Mouse (Mus musculus): ENCODE measurements around the gene Phf20.
A peak's percentile ranks its signal among the peaks of the same experiment; 100 is the strongest.
"Not testable (repeated sequence)": the region's sequence is repeated elsewhere in the genome, so short reads cannot be mapped to it uniquely, and the experiment has no call there.

Phf20 gene

DNA sequence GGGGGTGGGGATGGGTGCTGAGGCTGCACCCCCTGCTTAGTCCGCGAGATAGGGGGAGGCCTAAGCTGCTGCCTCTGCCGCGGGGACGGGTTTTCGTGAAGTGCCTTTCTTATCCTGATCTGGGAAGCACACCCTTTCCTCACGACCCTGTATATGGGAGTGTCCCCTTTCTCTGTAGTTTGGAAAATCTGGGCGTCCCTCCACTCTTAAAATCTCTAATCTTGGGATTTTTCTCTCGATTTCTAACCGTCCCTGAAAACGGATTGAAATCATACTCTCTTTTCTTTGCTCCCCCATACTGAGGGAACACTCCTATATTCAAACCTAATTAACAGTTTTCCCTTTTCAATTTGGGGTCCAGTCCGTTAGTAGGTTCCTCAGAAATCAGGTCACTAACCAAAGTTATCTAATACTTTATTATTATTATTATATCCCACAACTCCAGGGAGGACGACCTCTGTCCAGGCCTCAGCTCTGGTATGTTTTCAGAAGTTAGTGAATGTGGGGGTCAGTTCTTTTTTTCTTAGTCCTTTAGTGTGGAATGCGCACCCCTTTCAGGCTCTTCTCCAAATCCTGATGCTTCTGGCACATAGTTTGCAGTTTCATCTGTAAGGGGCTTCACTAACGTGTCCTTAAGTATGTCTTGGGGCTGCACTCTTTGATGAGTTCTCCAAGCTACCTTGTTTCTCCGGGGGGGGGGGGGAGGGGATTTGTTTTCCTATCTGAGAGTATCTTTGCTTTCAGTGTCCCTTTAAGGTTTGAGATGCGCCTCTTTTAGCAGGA is 1.1 kb downstream of the Phf20 start:
- no peak for DNase-seq (ENCODE audit: low read depth, low spot score)

DNA sequence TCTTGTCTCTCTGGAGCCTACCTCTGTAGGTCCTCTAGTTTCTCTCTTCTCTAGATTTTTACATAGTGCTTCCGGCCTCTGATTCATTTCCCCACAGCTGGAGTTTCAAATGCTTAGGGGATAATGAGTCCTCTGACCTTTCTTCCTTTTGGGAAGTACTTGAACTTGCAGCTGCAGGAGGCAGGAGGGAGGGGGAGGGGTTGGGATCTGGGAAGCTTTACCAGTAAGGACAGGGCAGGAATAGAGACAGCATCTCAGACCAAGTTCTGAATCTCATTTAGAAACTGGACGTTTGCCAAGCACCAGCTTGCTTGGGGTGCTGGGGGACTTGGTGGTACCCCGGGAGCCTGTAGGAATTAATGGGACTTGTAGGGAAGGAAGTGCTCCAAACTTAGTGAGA is 3.7 kb downstream of the Phf20 start:
- no peak for DNase-seq (ENCODE audit: low read depth, low spot score)

DNA sequence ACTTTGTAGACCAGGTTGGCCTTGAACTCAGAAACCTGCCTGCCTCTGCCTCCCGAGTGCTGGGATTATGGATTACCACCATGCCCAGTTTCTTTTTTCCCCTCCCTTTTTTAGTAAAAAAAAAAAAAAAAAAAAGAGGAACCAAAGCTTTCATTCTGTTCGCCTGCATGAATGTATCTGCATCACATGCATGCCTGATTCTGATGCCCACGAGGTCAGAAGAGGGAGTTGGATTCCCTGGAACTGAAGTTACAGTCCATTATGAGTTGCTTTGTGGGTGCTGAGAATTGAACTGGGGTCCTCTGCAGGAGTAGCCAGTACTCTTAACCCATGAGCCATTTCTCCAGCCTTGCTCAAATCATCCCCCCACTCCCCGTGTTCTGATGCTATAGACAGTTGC is 5.2 kb downstream of the Phf20 start:
- no peak for DNase-seq (ENCODE audit: low read depth, low spot score)

DNA sequence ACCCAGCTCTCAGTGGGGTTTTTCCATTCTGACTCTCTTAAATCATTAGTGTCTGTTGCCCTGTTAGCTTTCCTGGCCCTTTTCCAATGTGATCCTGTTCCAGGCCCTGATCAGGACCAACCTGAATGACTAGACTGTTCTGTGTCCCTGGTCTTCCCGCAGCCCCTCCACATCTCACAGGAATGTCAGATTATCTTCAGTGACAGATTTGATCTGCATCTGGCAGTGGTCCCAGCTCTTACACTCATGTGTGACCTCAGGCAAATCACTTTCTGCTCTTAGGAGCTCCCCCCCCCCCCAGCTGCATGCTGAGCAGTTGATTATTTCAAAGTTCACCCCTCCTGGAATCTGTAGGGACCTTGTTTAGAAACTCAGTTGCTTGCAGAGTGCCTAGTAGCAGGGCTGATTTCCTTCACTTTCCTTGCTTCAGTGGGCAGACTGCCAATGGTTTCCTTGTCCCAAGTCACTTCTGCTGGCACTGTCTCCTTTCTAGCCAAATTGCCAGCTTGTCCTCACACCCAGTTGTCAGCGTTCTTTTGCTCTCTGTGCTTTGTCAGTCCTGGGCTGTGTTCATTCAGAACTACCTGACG is 6.7 kb downstream of the Phf20 start:
- DNase-seq (ENCODE audit: low read depth, low spot score) = peak; percentile 92

DNA sequence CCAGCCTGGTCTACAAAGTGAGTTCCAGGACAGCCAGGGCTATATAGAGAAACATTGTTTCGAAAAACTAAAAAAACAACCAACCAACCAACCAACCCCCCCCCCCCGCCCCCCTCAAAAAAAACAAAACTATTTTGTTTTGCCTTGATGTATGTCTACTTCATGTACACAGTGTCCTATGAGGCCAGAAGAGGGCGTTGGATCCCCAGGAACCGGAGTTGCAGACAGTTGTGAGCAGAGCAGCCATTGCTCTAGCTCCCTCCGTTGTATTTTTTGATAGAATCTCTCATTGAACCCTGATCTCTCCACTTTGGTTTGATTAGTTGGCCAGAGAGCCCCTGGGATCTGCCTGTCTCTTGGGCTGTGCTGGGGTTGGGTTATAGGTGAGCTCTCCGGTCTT is 7.7 kb downstream of the Phf20 start:
- DNase-seq (ENCODE audit: low read depth, low spot score) = no peak

DNA sequence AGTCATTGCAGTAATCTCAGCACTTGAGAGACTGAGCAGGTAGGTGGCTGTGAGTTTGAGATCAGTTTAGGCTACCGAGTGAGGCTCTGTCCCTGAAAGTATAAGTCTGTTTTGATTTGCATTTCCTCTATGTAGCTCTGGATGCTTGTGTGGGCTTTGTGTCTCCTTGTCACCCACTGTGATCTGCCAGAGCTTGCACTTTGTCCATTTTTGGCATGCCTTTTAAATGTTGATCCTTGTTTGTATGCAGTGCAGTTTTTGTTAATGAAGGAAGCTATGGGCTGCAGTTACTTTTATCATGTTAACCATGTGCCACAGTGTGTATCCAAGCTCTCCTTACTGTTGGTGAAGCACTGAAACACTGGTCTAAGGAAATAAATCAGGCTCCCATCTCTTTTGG is 21.5 kb downstream of the Phf20 start:
- DNase-seq (ENCODE audit: low read depth, low spot score) = no peak

DNA sequence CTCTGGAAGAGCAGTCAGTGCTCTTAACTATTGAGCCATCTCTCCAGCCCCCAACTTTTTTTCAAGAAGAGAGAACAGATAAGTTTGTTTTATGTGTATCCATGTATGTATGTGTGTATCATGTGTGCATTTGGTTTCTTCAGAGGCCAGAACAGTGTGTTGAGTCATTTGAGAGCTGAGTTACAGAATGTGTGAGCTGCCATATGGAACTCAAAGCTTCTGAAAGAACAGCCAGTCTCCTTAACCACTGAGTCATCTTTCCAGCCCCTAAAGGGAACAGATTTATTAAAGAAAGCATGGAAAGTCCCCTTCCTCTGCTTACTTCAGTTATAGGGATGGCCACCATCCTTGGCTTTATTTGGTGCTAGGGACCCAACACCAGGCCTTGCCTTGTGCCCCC is 25.8 kb downstream of the Phf20 start:
- DNase-seq (ENCODE audit: low read depth, low spot score) = peak; percentile 37

DNA sequence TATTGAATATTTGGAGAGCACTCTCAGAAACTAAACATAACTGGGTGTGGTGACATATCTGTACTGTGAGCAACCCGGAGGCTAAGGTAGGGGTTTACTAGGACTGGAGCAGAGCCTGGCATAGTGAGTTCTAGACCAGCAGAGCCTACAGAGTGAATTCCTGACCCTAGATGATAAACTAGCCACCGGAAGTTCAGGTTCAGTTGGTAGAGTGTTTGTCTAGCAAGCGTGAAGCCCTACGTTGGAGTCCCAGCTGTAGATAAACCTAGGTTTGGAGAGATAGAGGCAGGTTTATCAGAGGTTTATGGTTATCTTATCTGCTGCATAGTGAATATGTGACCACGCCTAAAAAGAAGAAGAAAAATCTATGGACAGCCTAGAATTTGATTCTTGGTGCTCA is 27.8 kb downstream of the Phf20 start:
- DNase-seq (ENCODE audit: low read depth, low spot score) = no peak

DNA sequence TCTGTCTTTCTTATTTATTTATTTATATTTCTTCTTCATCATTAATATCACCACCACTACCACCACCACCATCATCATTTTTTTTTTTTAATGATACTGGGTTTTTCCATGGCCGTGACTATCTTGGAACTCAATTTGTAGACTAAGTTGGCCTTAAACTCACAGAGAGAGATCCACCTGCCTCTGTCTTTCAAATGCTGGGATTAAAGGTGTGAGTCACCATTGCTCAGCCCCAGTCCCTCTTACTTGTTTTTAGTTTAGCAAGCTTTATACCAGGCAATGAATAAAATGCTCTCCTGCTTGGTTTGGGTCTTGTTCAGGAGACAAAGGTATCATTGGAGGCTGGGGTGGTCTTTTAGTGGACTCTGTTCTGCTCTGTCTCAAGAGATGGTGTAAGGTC is 31.4 kb downstream of the Phf20 start:
- no peak for DNase-seq (ENCODE audit: low read depth, low spot score)

DNA sequence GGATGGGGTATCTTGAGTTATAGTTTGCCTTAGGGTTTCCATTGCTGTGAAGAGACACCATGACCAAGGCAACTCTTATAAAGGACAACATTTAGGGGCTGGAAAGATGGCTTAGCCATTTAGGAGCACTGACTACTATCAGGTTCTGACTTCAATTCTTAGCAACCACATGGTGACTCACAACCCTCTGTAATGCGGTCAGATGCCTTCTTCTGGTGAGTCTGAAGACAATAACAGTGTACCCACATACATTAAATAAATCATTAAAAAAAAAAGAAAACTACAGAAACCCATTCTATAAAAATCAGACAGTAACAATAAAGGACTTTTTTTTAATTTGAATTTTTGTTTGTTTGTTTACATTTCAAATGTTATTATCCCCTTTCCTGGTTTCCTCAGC is 32.9 kb downstream of the Phf20 start:
- DNase-seq (ENCODE audit: low read depth, low spot score) = peak; percentile 58

DNA sequence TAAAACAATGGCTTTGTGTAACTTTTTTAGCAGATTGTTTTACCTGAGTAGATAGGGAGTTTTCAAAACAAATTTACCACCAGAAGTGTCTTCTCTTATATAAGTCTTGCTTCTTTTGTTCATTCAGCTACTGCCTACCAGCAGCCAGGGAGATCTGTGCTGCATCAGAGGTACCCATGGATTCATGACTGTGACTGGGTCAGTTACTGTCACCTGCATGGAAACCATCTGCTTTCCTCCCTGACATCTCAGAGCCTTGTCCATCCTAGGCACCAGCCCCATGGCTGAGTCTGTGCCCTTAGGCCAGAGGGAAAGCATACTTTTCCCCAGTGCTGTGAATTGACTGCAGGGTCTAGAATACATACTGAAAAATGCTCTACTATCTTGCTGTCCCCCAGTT is 35.1 kb downstream of the Phf20 start:
- no peak for DNase-seq (ENCODE audit: low read depth, low spot score)

DNA sequence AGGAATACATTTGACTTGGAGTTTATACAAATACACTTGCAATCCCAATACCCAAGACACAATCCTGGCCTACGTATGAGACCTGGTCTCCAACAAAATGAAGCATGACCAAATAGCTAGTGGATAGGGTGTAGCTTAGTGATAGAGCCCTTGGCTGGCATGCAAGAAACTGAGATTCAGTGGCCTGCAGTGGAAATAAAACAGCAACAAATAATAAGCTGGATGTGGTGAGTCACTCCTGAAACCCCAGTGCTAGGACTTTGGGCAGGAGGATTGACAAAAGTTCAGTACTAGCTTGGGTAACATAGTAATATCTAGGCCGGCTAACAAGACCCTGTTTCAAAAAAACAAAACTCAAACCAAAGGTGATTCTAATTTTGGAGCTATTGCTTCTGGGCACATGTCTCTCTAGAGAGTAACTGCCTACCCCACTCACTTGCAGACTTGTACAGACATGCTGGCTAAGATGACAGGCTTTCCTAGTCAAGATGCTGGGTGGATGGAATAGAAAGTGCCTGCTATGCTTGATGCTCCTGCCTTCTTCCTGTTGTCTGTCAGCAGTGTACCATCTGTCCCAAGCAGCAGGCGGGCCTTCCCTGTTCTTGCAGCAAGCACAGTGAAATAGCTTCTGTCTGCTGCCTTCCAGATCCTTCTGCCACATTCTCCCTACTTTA is 37.1 kb downstream of the Phf20 start:
- peak; percentile 71 for DNase-seq (ENCODE audit: low read depth, low spot score)

DNA sequence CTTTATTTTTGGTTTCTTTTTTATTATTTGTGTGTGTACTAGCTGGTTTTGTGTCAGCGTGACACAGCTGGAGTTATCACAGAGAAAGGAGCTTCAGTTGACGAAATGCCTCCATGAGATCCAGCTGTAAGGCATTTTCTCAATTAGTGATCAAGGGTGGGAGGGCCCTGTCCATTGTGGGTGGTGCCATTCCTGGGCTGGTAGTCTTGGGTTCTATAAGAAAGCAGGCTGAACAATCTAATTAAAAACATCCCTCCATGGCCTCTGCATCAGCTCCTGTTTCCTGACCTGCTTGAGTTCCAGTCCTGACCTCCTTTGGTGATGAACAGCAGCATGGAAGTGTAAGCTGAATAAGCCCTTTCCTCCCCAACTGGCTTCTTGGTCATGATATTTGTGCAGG is 37.8 kb downstream of the Phf20 start:
- DNase-seq (ENCODE audit: low read depth, low spot score) = not testable (repeated sequence)

DNA sequence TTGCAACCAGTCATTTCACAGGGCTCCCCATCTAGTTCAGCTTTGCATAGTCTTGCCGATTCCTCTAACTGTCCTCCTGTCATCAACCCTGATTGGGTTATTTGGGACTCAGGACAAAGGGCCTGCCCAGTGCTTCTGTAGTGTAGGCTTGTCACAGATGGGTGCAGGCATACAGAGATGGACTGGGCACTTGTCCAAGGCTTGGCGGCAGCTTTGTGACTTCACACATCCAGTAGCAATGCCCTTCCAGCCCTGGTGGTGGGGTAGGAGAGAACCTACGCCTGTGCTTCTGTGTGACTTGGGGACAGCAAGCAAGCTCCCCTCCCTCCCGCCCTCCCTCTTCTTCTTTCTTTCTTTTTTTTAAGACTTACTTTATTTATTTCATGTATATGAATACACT is 39.6 kb downstream of the Phf20 start:
- DNase-seq (ENCODE audit: low read depth, low spot score) = no peak

DNA sequence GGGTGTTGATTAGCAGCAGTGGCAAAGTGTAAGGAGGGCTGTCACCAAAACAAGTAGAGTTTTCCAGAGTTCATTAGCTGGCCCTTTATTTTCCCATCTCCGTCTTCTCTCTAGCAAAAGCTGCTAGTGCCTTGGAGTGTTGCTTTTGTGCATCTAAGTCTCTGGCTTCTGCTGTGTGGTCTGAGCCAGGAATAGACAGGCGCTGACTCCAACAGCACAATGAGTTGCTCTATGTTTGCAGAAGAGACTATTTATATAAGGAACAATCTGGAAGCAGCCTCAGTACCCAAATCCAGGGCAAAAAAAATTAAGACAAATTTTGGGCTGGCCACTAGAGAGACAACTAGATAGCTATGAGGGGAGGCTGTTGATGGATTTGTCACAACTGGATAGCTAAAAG is 45.4 kb downstream of the Phf20 start:
- no peak for DNase-seq (ENCODE audit: low read depth, low spot score)

DNA sequence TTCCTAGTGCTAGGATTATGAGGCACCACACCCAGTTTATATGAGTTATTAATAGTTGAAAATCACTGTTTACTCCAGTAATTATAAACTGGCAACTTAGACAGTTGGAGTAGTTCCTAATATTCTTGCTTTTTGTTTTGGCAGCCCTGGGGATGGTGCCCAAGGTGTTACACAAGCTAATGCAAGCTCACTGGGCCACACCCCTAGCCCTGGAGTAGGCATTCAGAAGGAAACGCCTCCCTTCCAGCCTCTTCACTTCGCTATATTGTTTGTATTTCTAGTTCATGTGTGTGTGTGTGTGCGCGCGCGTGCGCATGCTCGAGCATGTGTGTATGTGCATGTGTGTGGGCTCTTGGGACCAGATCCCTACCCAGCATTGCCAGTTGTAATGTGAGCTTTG is 46.7 kb downstream of the Phf20 start:
- no peak for DNase-seq (ENCODE audit: low read depth, low spot score)

DNA sequence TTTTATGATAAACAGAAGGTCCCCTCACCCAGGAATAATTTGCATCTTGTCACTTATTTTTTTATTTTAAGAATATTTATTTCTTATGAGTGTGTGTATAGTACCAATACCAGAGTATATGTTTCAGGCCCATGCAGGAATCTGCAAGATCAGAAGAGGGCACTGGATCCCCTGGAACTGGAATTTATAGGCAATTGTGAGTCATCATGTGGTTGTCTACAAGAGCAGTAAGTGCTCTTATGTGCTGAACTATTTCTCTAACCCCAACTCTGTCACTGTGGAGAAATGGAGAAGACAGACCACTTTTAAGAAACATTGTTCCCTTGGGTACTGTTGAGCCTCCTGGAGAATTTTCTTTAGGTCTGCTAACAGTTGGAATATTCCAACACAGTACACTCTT is 51.3 kb downstream of the Phf20 start:
- DNase-seq (ENCODE audit: low read depth, low spot score) = peak; percentile 84

DNA sequence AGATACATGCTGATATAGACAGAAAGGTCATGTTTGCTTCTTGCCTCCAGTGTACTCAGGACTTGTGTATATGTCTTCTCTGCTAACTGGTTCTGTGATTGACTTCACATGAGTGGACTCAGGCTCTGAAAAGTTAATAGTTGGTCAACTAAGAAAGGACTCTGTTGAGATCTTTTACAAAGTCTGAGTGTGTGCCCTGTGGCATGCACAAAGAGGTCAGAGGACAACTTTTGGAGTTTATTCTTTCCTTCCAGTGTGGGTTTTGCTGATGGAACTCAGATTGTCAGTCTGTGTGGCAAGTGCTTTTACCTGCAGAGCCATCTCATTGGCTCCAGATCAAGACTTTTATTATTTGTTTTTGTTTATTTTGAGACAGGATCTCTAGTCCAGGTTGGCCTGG is 54.5 kb downstream of the Phf20 start:
- DNase-seq (ENCODE audit: low read depth, low spot score) = no peak

DNA sequence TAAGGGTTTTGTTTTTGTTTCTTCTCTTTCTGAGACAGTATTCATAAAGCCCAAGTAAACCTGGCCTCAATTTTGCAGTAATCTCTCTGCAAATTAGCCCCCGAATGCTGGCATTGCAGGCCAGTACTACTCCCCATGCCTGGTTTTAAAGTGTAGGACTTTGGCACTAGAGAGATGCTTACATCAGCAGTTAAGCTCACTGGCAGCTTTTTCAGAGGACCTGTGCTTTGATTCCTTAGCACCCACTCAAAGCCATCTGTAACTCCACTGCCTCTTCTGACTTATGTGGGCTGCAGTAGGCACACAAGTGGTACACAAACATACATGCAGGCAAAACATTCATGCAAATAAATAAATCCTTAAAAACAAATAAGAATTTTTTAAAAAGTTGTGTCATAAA is 55.0 kb downstream of the Phf20 start:
- no peak for DNase-seq (ENCODE audit: low read depth, low spot score)

DNA sequence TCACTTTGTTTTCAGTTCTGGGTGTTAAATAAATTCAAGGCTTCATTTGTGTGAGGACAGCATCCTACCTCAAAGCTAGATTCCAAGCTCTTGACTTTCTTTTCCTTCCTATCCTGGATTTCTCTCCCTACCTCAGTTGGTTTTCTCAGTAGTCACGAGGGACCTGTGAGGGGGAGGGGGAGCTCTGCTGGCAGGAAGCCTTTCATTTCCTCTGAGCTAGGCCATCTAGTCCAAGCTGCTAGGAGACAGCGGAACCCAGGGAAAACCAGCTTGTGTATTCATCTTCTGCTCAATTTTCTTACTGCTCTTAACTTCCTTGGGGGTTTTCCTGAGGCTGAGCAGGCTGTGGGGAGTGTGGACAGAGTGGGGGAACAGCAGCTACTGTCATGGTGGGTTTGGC is 60.8 kb downstream of the Phf20 start:
- no peak for DNase-seq (ENCODE audit: low read depth, low spot score)

DNA sequence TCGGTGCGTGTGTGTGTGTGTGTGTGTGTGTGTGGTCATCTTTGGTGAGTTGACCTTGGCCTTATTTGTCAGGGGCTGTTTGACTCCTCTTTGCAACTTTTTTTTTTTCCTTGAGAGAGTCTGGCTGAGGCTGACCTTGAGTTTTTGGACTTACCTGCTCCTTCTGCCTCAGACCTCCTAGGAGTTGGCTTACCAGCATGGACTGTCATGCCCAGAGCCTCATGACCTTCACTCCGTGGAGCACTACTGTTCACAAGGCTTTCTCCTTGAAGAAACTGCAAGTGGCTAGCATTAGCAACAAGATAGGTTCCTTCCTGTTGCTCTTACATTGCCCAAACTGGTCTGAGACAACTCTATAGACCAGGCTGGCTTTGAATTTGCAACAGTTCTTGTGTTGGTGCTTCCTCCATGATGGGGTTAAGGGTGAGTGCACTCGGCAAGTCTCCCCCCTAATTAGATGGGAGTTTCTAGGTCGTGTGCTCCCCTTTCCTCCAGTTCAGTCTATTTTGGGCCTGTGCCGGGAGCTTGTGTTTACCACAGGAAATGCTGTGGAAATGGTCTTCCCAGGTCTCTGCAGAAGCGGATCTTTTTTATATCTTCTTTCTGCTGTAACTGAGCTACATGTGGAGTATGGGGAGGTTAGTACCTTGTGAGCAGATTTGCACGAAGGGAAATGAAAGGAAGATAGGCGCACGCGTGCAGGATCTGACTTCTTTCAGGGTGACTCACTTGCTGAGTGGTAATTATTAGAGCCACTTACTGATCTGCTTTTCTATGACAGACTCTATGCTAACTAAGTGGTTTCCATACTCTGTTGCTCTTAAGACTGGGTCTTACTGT is 61.9 kb downstream of the Phf20 start:
- no peak for DNase-seq (ENCODE audit: low read depth, low spot score)

DNA sequence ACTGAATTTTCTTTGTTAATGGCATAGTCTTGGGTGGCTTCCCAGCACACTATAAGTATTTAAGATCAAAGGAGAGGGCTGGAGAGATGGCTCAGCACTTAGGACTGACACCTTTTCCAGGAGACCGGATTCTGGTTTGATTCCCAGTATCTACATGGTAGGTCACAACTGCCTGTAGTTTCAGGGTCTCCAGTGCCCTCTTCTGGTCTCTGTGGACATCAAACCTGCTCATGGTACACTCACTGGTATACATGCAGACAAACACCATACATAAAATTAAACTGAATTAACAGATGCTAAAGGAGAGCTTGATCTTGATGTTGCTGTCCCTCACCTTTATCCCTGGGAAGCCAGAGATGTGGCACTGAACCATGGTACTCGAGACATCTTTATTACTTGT is 64.7 kb downstream of the Phf20 start:
- peak; percentile 49 for DNase-seq (ENCODE audit: low read depth, low spot score)

All from 3T3-L1 (cell line).